Mouse (Mus musculus): ENCODE measurements around the gene Mboat2. TPM values are rescaled to one million over a fixed set of nuclear protein-coding genes. Genes with fewer than 3 reads are reported as not detected.

Gene Mboat2
- polyA plus RNA-seq, 1 experiment from 2014 or later, result 34.4 TPM

DNA sequence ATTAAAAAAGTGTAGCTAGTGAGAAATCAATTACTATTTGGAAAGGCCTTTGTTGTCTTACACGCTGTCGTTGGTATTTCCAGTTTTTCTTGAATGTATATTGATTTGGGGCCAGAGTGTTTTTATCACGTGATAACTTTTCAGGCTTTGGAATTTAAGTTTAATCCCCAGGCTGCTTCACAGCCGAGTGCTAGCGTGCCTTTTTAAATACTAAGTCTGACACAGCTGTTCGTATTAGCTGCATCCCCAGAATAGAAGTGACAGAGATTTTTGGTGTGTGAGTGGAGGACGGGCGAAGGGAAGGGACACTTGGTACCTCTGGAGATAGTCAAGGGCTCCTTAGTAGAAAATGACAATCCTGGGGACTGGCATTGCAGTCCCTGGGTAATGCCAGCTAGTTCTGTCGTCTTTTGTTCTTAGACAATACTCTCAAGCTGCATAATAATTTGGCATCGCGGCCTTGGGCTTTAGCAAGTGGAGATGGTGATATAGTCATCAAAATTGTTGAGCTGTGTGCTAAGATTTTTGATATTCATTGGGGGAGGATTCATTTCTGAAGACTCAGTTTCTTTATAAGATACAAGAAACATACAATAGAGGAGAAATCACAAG, 11.7 kb downstream of the Mboat2 start:
- Histone ChIP-seq H3K27ac (replicated peaks in 1 of 2; ENCODE audit: control insufficient read depth in 1 of 2, insufficient read depth in 1 of 2, low read depth in 2 of 2, low read length in 2 of 2) (peak overlapping the region; percentile 34 to 69; a peak in 3 of 4 replicates), H3K4me1 (ENCODE audit: control insufficient read depth in 2 of 2, insufficient read depth in 2 of 2, low read length in 2 of 2) (peaks cover 29 to 63% of the 10 kb centered on the region in 2 experiments), H3K9me3 (ENCODE audit: control insufficient read depth, low read length) (no peaks in the 10 kb centered on the region), H3K27me3 (ENCODE audit: control insufficient read depth, insufficient read depth, low read length) (no peaks in the 10 kb centered on the region), H3K9ac (ENCODE audit: low read length) (peak overlapping the region; percentile 36), H3K36me3 (ENCODE audit: control insufficient read depth, insufficient read depth, low read length) (no peaks in the 10 kb centered on the region), H3K4me3 (ENCODE audit: control insufficient read depth in 1 of 2, insufficient read depth in 1 of 2, low read depth in 1 of 2, low read length in 2 of 2) (no peak overlapping the region), H3K4me2 (ENCODE audit: low read length) (peak overlapping the region; percentile 31)
- ATAC-seq (ENCODE audit: insufficient number of reproducible peaks, insufficient read depth, low FRiP score, low read depth), result no peak
- 50% methylated on average over 11 of the region's 11 CpGs for WGBS

DNA sequence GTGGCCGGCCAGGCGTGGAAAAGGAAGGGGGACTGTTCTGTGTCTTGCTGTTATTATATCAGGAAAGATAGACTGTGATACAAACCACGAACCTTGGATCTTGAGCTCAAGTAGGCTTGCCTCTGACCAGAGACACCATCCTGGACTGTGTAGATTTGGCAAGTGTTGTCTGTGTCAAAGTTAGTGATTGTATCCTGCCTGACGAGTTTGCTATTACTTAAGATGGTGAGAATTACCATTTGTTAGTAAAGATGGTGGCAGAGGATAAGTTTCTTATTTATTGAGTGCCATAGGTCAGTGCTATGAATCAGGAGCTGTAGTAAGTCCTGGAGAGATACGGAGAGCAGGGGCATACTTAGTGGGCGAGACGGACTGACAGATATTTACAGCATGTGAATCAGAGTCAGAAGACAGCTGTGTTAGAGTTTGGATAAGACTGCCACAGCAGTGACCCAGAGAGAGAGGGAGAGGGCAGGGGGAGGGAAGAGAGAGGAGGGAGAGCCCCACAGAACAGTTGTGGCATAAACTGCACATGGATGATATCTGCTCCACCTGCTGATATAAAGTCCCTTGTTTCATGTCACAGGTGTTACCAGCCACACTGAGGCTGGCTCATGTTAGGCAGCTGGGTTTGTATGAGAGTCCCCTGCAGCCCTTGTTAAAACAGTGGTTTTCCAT, 12.9 kb downstream of the Mboat2 start:
- H3K4me3 ChIP-seq (ENCODE audit: control insufficient read depth in 1 of 2, insufficient read depth in 1 of 2, low read depth in 1 of 2, low read length in 2 of 2), result no peak overlapping the region
- H3K36me3 ChIP-seq (ENCODE audit: control insufficient read depth, insufficient read depth, low read length), result no peaks in the 10 kb centered on the region
- WGBS, result 15% methylated on average over 7 of the region's 7 CpGs
- H3K4me2 ChIP-seq (ENCODE audit: low read length), result peak overlapping the region; percentile 14
- ATAC-seq (ENCODE audit: insufficient number of reproducible peaks, insufficient read depth, low FRiP score, low read depth), result 0 out of 2 replicates have a peak, but pooled peaks have one; percentile 15
- H3K9me3 ChIP-seq (ENCODE audit: control insufficient read depth, low read length), result no peaks in the 10 kb centered on the region
- peaks cover 26 to 57% of the 10 kb centered on the region in 2 experiments for H3K4me1 ChIP-seq (ENCODE audit: control insufficient read depth in 2 of 2, insufficient read depth in 2 of 2, low read length in 2 of 2)
- no peaks in the 10 kb centered on the region for H3K27me3 ChIP-seq (ENCODE audit: control insufficient read depth, insufficient read depth, low read length)
- peak overlapping the region; percentile 14; the same call in 1 of the 2 replicates for H3K9ac ChIP-seq (ENCODE audit: low read length)
- peak overlapping the region; percentile 51 to 75 for H3K27ac ChIP-seq (replicated peaks in 1 of 2; ENCODE audit: control insufficient read depth in 1 of 2, insufficient read depth in 1 of 2, low read depth in 2 of 2, low read length in 2 of 2)

GRCm38 (mm10) chr12:24845344-24845743, 14.7 kb downstream of the Mboat2 start:
- Histone ChIP-seq H3K36me3 (ENCODE audit: control insufficient read depth, insufficient read depth, low read length) (no peaks in the 10 kb centered on the region), H3K9me3 (ENCODE audit: control insufficient read depth, low read length) (no peaks in the 10 kb centered on the region), H3K4me3 (ENCODE audit: control insufficient read depth in 1 of 2, insufficient read depth in 1 of 2, low read depth in 1 of 2, low read length in 2 of 2) (no peak overlapping the region), H3K27ac (replicated peaks in 1 of 2; ENCODE audit: control insufficient read depth in 1 of 2, insufficient read depth in 1 of 2, low read depth in 2 of 2, low read length in 2 of 2) (no peak overlapping the region), H3K9ac (ENCODE audit: low read length) (no peak overlapping the region), H3K27me3 (ENCODE audit: control insufficient read depth, insufficient read depth, low read length) (no peaks in the 10 kb centered on the region), H3K4me1 (ENCODE audit: control insufficient read depth in 2 of 2, insufficient read depth in 2 of 2, low read length in 2 of 2) (peaks cover 27 to 49% of the 10 kb centered on the region in 2 experiments), H3K4me2 (ENCODE audit: low read length) (no peak overlapping the region)
- ATAC-seq (ENCODE audit: insufficient number of reproducible peaks, insufficient read depth, low FRiP score, low read depth), result no peak
- 79% methylated on average over 4 of the region's 4 CpGs for WGBS

DNA sequence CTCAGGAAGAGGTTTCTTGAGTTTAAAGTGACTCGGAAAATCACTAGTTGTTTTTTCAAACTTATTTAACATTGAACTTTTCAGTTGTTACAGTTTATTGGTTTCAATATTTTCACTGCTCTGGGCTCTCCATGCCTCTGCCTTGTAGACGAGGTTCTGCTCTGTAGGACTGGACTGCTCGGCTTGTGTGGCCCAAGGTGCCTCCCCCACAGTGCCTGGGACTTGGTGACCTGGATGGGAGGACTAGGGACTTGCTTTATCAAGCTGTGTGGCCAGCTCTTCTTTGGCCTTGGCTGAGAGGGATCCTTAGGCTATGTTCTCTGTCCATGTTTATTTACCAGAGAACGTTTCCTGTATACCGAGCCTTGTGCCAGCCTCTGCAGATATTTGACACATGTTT, 17.4 kb downstream of the Mboat2 start:
- Histone ChIP-seq H3K36me3 (ENCODE audit: control insufficient read depth, insufficient read depth, low read length) (no peaks in the 10 kb centered on the region), H3K4me1 (ENCODE audit: control insufficient read depth in 2 of 2, insufficient read depth in 2 of 2, low read length in 2 of 2) (peaks cover 12 to 27% of the 10 kb centered on the region in 2 experiments), H3K9ac (ENCODE audit: low read length) (no peak overlapping the region), H3K9me3 (ENCODE audit: control insufficient read depth, low read length) (no peaks in the 10 kb centered on the region), H3K27ac (replicated peaks in 1 of 2; ENCODE audit: control insufficient read depth in 1 of 2, insufficient read depth in 1 of 2, low read depth in 2 of 2, low read length in 2 of 2) (no peak overlapping the region), H3K4me3 (ENCODE audit: control insufficient read depth in 1 of 2, insufficient read depth in 1 of 2, low read depth in 1 of 2, low read length in 2 of 2) (no peak overlapping the region), H3K4me2 (ENCODE audit: low read length) (no peak overlapping the region), H3K27me3 (ENCODE audit: control insufficient read depth, insufficient read depth, low read length) (no peaks in the 10 kb centered on the region)
- ATAC-seq (ENCODE audit: insufficient number of reproducible peaks, insufficient read depth, low FRiP score, low read depth), result no peak
- WGBS, result 75% methylated on average over 5 of the region's 5 CpGs

GRCm38 (mm10) chr12:24857354-24857753, 26.7 kb downstream of the Mboat2 start:
- H3K4me2 ChIP-seq (ENCODE audit: low read length), result no peak overlapping the region
- WGBS, result 68% methylated on average over 5 of the region's 5 CpGs
- no peak for ATAC-seq (ENCODE audit: insufficient number of reproducible peaks, insufficient read depth, low FRiP score, low read depth)
- no peaks in the 10 kb centered on the region for H3K9me3 ChIP-seq (ENCODE audit: control insufficient read depth, low read length)
- no peaks in the 10 kb centered on the region for H3K27me3 ChIP-seq (ENCODE audit: control insufficient read depth, insufficient read depth, low read length)
- H3K9ac ChIP-seq (ENCODE audit: low read length), result no peak overlapping the region
- no peaks in the 10 kb centered on the region for H3K36me3 ChIP-seq (ENCODE audit: control insufficient read depth, insufficient read depth, low read length)
- peaks cover 7% of the 10 kb centered on the region in 2 experiments; a peak in 3 of 4 replicates for H3K4me1 ChIP-seq (ENCODE audit: control insufficient read depth in 2 of 2, insufficient read depth in 2 of 2, low read length in 2 of 2)
- H3K27ac ChIP-seq (replicated peaks in 1 of 2; ENCODE audit: control insufficient read depth in 1 of 2, insufficient read depth in 1 of 2, low read depth in 2 of 2, low read length in 2 of 2), result no peak overlapping the region
- no peak overlapping the region for H3K4me3 ChIP-seq (ENCODE audit: control insufficient read depth in 1 of 2, insufficient read depth in 1 of 2, low read depth in 1 of 2, low read length in 2 of 2)

DNA sequence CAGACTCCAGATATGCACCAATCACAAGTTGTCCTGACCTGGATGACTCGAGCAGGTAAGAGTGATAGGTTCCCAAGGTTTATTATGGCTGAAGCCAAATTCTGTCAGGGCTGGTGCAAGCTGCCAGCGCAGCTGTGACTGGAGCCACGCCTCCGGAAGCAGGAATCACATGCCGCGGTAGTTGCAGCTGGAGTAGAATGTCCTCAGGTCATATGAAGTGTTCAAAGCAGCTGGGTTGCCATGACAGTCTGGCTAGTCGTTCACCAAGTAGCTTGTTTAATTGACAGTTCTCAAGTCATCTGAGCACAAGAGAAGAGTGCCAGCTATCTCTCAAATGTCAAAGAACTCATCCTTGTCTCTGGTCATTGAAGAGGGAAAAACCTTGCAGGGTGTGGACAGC, 28.7 kb downstream of the Mboat2 start:
- 46% methylated on average over 7 of the region's 7 CpGs for WGBS
- no peaks in the 10 kb centered on the region for H3K9me3 ChIP-seq (ENCODE audit: control insufficient read depth, low read length)
- no peak overlapping the region for H3K4me2 ChIP-seq (ENCODE audit: low read length)
- peaks cover 9 to 13% of the 10 kb centered on the region in 2 experiments; a peak in 3 of 4 replicates for H3K4me1 ChIP-seq (ENCODE audit: control insufficient read depth in 2 of 2, insufficient read depth in 2 of 2, low read length in 2 of 2)
- no peaks in the 10 kb centered on the region for H3K27me3 ChIP-seq (ENCODE audit: control insufficient read depth, insufficient read depth, low read length)
- H3K36me3 ChIP-seq (ENCODE audit: control insufficient read depth, insufficient read depth, low read length), result no peaks in the 10 kb centered on the region
- H3K27ac ChIP-seq (replicated peaks in 1 of 2; ENCODE audit: control insufficient read depth in 1 of 2, insufficient read depth in 1 of 2, low read depth in 2 of 2, low read length in 2 of 2), result no peak overlapping the region
- no peak for ATAC-seq (ENCODE audit: insufficient number of reproducible peaks, insufficient read depth, low FRiP score, low read depth)
- H3K4me3 ChIP-seq (ENCODE audit: control insufficient read depth in 1 of 2, insufficient read depth in 1 of 2, low read depth in 1 of 2, low read length in 2 of 2), result no peak overlapping the region
- no peak overlapping the region for H3K9ac ChIP-seq (ENCODE audit: low read length)

- Histone ChIP-seq H3K4me1 (ENCODE audit: control insufficient read depth in 2 of 2, insufficient read depth in 2 of 2, low read length in 2 of 2) (peaks cover 9 to 14% of the 10 kb centered on the region in 2 experiments), H3K27ac (replicated peaks in 1 of 2; ENCODE audit: control insufficient read depth in 1 of 2, insufficient read depth in 1 of 2, low read depth in 2 of 2, low read length in 2 of 2) (no peak overlapping the region)
- 83% methylated on average over 9 of the region's 9 CpGs for WGBS
These were observed 29.8 kb downstream of the Mboat2 start for GRCm38 (mm10) chr12:24860436-24860835.

More at GRCm38 (mm10) chr12:24860436-24860835, 29.8 kb downstream of the Mboat2 start:
- Histone ChIP-seq H3K27me3 (ENCODE audit: control insufficient read depth, insufficient read depth, low read length) (no peaks in the 10 kb centered on the region), H3K9me3 (ENCODE audit: control insufficient read depth, low read length) (no peaks in the 10 kb centered on the region), H3K9ac (ENCODE audit: low read length) (no peak overlapping the region), H3K36me3 (ENCODE audit: control insufficient read depth, insufficient read depth, low read length) (no peaks in the 10 kb centered on the region), H3K4me3 (ENCODE audit: control insufficient read depth in 1 of 2, insufficient read depth in 1 of 2, low read depth in 1 of 2, low read length in 2 of 2) (no peak overlapping the region), H3K4me2 (ENCODE audit: low read length) (no peak overlapping the region)
- no peak for ATAC-seq (ENCODE audit: insufficient number of reproducible peaks, insufficient read depth, low FRiP score, low read depth)

Data from heart, embryonic 14.5 days (tissue).